Mouse (Mus musculus): ENCODE data around the gene Washc4.

DNA sequence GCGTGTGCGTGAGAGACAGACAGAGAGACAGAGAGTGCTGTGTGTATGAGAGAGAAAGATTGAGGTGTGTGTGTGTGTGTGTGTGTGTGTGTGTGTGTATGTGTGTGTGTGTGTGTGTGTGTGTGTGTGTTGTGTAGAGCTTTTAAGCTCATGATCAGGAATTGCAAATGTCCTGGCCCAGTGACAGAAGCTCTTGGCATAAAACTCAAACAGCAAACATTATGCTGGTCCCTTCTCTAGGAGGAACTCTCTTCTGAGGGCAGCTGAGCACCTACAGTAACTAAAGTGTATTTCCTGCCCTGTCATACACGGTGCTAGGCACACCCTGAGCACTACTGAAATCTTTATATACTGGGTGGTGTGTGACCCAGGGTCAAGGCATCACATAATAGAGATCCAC lies 98.1 kb downstream of the Washc4 start:
- TF ChIP-seq CTCF (IDR thresholded peaks at IDR 0.05; ENCODE audit: insufficient read depth, low read length), result no peak
- TF ChIP-seq POLR2A (IDR thresholded peaks at IDR 0.05; ENCODE audit: borderline replicate concordance, extremely low read depth, low read depth, low read length), result no peak

Data from lung, adult 2 months (tissue).